Mouse (Mus musculus) cortical plate, adult 2 months (tissue): ENCODE measurements around the gene Fyb.

Source experiments
- CTCF ChIP-seq: fragments of 200-500 bp; IDR thresholded peaks from 2 replicates; pipeline ENCODE4 v1.5.1; 2011; ENCODE audit warnings: mild to moderate bottlenecking, control low read depth, low read length; ENCODE audit not compliant: insufficient read depth; ENCODE audit errors: extremely low read depth
- POLR2A ChIP-seq: fragments of 200-500 bp; IDR thresholded peaks from 2 replicates; pipeline ENCODE4 v1.6.1; 2011; ENCODE audit warnings: mild to moderate bottlenecking, low read length, control low read depth; ENCODE audit not compliant: insufficient read depth; ENCODE audit errors: extremely low read depth

DNA sequence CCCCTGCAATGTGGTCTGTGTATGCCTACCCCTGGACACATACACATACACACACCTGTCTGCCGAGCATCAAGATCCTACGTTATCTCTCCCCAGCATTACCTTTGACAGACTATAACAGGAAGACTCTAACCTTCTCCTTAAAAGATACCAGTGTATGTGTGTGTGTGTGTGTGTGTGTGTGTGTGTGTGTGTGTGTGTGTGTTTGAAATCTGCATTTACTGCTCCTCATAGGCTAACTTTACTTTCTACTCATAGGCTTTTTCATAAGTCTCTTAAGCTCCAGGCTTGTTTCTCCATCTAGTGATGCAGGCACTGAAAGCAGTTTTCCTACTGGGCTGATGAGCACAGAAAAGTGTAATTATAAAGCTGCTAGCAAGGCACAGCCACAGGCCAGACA lies 2.1 kb downstream of the Fyb start:
- TF ChIP-seq CTCF (no peak), POLR2A (no peak)
